Mouse (Mus musculus) G1E (cell line): ENCODE results near the gene AC140267.1.
A peak's percentile ranks its signal among the peaks of the same experiment; 100 is the strongest.

Experiments
- CTCF ChIP-seq: IDR thresholded peaks from 2 replicates; pipeline ENCODE4 v1.5.1; 2012; ENCODE audit warnings: low read depth, low read length, inconsistent platforms, mixed read lengths
- GATA1 ChIP-seq: IDR thresholded peaks from 2 replicates; pipeline ENCODE4 v1.6.1; 2012; ENCODE audit warnings: borderline replicate concordance, low read length, inconsistent platforms, mixed read lengths

DNA sequence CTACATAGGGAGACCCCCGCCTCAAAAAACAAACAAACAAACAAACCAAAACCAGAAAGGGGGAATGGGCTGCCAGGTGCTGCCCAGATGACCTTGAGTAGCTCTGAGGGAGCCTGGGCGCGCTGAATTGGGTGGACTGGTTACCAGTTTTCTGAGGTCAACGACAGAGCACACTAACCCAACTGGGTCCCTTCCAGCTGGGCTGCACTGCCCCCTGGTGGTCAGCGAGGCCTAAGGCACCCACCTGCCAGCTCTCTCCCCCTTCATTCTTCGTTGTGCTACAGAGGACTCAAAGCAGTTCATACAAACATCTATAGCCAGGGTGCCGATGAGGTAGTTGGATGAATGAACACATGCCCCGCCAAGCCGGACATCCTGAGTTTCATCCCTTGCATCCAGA is 10.4 kb upstream of the AC140267.1 start:
- peak; percentile 87 for TF ChIP-seq CTCF
- TF ChIP-seq GATA1 = no peak
